Mouse (Mus musculus) lung, adult 2 months (tissue): ENCODE data around the gene Pom121. TPM values are rescaled to one million over a fixed set of nuclear protein-coding genes. Genes with fewer than 3 reads are reported as not detected.

Source experiments
- DNase-seq: peaks from one replicate; pipeline ENCODE4 v3.0.0; 2022
- H3K4me1 ChIP-seq: fragments of 200-500 bp; 2 replicates; pipeline ENCODE4 v1.6.1; 2011; ENCODE audit warnings: low read length; ENCODE audit not compliant: control insufficient read depth, insufficient read depth
- H3K4me3 ChIP-seq: fragments of 200-500 bp; replicated peaks from 2 replicates; pipeline ENCODE3; 2011; ENCODE audit warnings: low read depth, mild to moderate bottlenecking, control low read depth, low read length; ENCODE audit errors: extremely low read depth
- CTCF ChIP-seq: fragments of 200-500 bp; IDR thresholded peaks from 2 replicates; pipeline ENCODE4 v1.5.1; 2011; ENCODE audit warnings: mild to moderate bottlenecking, low read length, control low read depth; ENCODE audit not compliant: insufficient read depth
- POLR2A ChIP-seq: fragments of 200-500 bp; IDR thresholded peaks from 2 replicates; pipeline ENCODE4 v1.6.1; 2011; ENCODE audit warnings: low read depth, mild to moderate bottlenecking, control low read depth, low read length, borderline replicate concordance; ENCODE audit errors: extremely low read depth
- WGBS: fragments of 180-500 bp; shearing (Covaris S2); methylation state at CpG from one replicate; pipeline ENCODE4 v1.1.7; 2018; 5-methylcytosine and 5-hydroxymethylcytosine counted together
- polyA plus RNA-seq: library from polyadenylated mRNA; depleted of rRNA; stranded (reverse); fragments of >200 nt; gene quantifications from 2 replicates; pipeline ENCODE4 v1.2.3, GENCODE M21; 2012

Gene Pom121
- polyA plus RNA-seq, 1 experiment, result 19.0 TPM

DNA sequence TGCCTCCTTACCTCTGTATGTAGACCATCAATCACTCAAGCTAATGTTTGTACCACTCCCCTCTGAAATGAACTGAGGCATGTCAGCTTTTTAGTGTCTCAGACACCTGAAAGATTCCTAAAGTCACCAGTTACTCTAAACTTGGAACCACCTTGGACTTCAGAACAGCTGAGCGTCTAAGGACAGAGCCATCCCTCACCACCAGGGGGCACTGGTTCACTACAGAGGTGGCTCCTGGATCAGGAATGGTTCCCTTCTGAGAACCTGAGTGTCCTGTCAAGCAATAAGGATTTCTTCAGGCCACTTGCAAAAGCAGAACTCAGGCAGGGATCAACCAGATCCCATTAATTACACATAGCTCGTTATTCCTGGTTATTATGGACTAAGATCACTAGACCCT, 5.9 kb upstream of the Pom121 start:
- no peak overlapping the region for H3K4me3 ChIP-seq
- DNase-seq, result peak; percentile 70
- WGBS, result 7% methylated on average over 2 of the region's 2 CpGs
- TF ChIP-seq POLR2A (no peak), CTCF (peak; percentile 99)
- H3K4me1 ChIP-seq, result no peaks in the 10 kb centered on the region

DNA sequence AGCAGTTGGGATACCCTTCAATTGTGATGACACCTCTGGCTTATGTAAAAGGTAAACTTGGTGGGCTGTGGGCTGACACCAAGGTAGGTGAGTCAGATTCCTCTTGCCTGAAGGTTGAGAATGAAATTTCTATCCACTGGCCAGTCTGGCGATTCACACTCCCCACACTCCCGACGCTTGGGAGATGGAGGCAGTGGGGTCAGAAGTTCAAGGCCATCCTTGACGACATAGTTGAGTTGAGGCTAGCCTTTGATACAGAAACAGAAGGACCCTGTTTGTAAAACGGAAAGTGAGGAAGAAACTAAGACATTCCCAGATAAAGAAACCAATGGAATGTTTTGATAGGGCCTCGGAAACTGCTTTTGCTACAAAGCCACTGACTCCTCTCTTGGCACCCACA, 5.0 kb upstream of the Pom121 start:
- no peaks in the 10 kb centered on the region for H3K4me1 ChIP-seq
- TF ChIP-seq CTCF, result no peak
- no peak for TF ChIP-seq POLR2A
- DNase-seq, result no peak
- H3K4me3 ChIP-seq, result no peak overlapping the region
- 49% methylated on average over 6 of the region's 6 CpGs for WGBS

DNA sequence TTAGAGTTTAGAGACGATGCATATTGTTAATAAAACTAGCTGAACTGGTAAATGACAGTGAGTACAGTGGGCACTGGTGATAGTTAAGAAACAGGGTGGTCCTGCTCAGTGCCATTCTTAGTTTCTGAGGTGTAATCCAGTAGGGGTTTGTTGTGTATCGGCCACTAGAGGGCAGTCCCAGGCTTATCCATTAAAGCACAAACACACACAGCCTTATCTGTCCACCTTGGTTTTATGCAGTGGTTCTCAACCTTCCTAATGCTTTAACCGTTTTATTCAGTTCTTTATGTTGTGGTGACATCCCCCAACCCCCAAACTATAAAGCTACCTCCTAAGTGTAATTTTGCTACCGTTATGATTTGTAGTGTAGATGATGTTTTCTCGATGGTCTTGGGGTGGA, 1.5 kb upstream of the Pom121 start:
- 0 out of 2 replicates have a peak, but pooled peaks have one; percentile 23 for TF ChIP-seq CTCF
- no peak for TF ChIP-seq POLR2A
- no peaks in the 10 kb centered on the region; the same call in 1 of the 2 replicates for H3K4me1 ChIP-seq
- DNase-seq, result no peak
- 47% methylated on average over 5 of the region's 5 CpGs for WGBS
- no peak overlapping the region for H3K4me3 ChIP-seq

DNA sequence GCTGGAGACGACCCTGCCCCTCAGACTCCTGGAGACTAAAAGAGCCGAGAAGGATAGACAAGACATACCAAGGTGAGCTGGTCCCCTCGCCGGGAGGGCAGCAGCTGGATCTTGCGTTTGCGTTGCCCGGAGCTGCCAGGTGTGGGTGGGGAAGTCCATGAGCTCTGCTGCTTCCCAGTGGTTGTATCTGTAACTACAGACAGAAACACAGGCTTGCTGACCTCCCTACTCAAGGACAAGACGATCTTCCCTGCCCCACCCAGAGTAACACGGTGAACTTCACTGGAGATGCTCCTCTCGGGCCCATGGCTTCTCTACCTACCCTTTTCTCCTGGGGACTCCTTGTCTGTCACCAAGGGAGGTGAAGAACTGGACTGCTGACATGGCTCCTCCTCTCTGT, 10.6 kb downstream of the Pom121 start:
- 82% methylated on average over 10 of the region's 10 CpGs for WGBS
- DNase-seq, result no peak
- TF ChIP-seq POLR2A, result no peak
- no peak for TF ChIP-seq CTCF
- Histone ChIP-seq H3K4me3 (no peak overlapping the region), H3K4me1 (no peaks in the 10 kb centered on the region)

DNA sequence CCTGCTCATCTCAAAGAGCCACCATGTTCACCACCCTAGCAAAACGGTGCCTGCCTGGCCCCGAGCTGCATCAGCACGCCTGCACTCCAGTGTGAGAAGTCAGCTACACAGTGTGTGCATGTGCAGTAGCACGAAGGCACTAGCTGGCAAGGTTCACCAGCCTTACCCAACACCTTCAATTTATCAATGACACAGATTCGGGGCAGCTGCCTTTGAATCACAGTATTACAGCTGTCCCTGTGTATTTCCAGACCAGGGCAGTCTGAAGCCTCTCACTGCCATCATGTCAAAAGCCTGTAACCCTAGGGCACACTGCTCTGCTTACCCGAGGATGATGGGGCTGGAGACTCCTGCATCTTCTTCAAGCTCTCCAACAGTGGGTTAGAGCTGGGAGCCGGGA, 11.6 kb downstream of the Pom121 start:
- Histone ChIP-seq H3K4me3 (no peak overlapping the region), H3K4me1 (no peaks in the 10 kb centered on the region)
- no peak for TF ChIP-seq POLR2A
- no peak for TF ChIP-seq CTCF
- no peak for DNase-seq
- WGBS, result 86% methylated on average over 7 of the region's 7 CpGs

DNA sequence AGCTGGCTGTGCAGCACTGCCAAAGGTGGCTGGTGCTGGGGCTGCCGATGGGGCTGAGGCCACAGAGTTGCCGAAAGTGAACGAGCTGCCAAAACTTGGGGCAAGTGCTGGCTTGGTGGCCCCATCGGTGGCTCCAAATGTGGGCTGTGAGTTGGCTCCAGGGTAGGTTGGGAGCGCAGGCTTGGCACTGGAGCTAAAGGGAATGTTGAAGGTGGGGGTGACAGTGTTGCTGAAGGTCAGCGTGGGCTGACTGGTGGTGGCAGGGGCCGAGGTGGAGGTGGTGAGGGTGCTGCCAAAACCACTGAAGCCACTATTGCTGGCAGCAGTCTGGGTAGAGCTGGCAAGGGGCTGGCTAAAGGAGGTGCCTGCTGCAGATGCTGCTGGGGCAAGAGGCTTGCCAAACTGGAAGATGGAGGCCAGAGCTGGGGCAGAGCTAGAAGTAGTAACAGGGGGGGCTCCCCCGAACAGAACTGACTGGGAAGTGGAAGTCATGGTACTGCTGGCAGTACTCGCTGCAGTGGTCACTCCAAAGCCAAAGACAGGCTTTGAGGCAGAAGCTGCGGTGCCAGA, 12.9 kb downstream of the Pom121 start:
- WGBS, result 92% methylated on average over 10 of the region's 10 CpGs
- Histone ChIP-seq H3K4me1 (no peaks in the 10 kb centered on the region), H3K4me3 (no peak overlapping the region)
- TF ChIP-seq CTCF (no peak), POLR2A (no peak)
- no peak for DNase-seq

DNA sequence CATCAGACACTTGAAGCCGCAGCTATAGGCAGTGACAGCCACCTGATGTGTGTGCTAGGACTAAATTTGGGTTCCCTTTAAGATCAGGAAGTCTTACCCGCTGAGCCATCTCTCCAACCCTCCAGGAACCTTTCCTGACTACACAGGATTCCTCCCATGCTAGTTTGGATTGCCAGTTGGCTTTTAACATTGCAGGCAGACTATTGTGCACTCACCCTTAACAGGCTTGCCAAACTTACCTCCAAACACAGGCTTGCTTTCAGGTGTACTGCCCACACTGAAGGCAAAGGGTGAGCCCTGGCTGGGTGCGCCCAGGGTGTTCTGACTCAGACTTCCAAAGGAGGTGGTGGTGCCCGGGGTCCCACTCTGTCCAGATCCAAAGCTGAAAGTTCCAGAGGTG, 13.7 kb downstream of the Pom121 start:
- TF ChIP-seq CTCF (no peak), POLR2A (no peak)
- no peak overlapping the region for H3K4me3 ChIP-seq
- no peak for DNase-seq
- 93% methylated on average over 4 of the region's 4 CpGs for WGBS
- no peaks in the 10 kb centered on the region for H3K4me1 ChIP-seq

DNA sequence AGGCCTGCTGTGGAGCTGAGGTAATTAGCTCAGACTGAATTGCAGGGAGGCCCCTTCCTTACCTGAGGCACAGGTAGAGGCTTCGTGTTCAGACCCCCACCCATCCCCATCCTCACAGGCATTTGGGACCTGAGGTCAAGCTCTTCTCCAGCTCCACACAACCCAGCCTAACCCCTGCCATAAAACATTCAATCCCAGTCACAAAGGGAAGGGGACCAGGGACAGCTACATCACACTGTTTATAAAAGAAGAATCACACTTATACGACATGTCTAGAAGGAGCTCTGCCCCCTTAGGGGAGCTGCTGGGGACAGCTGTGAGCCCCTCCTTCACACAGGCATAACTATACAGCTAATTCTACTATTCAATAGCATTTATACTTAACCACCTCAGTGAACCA, 18.0 kb downstream of the Pom121 start:
- DNase-seq, result no peak
- TF ChIP-seq POLR2A (no peak), CTCF (no peak)
- Histone ChIP-seq H3K4me3 (no peak overlapping the region), H3K4me1 (no peaks in the 10 kb centered on the region)
- WGBS, result 50% methylated on average over 2 of the region's 2 CpGs

DNA sequence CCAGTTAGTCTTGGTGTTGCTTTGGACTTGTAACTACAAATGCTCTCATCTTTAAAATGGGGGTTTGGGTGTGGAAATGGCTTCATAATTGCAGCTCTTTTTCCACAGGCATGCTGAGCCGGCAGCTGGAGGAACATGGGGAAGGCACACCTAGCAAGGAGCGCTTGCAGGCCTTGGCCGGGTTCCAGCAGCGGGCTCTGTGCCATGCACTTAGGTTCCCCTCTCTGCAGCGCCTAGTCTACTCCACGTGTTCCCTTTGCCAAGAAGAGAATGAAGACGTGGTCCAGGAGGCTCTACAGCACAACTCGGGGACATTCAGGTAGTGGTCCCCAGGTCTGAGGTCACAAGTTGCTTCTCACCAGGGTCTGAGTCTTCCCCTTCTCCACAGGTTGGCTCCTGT, 19.2 kb downstream of the Pom121 start:
- DNase-seq, result no peak
- Histone ChIP-seq H3K4me3 (no peak overlapping the region), H3K4me1 (peaks cover 3% of the 10 kb centered on the region; the same call in 1 of the 2 replicates)
- TF ChIP-seq CTCF (no peak), POLR2A (no peak)
- 40% methylated on average over 8 of the region's 8 CpGs for WGBS

DNA sequence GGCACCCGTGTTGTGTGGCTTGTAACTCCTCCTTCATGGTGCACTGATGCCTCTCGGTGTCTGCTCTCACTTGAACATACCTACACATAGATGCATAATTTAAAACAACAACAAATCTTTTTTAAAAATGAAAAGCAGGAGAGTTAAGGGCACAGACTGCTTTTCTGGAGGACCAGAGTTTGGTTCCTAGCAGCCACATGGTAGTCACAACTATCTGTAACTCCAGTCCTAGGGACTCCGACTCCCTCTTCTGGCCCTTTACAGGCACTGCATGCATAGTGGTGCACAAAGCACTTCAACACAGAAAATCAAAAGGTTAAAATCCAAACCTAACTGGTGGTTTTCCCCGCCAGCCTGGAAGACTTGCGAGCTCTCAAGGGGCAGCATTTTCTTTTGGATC, 20.7 kb downstream of the Pom121 start:
- Histone ChIP-seq H3K4me3 (no peak overlapping the region), H3K4me1 (peaks cover 3% of the 10 kb centered on the region; the same call in 1 of the 2 replicates)
- no peak for TF ChIP-seq CTCF
- no peak for TF ChIP-seq POLR2A
- DNase-seq, result no peak
- 98% methylated on average over 5 of the region's 5 CpGs for WGBS

DNA sequence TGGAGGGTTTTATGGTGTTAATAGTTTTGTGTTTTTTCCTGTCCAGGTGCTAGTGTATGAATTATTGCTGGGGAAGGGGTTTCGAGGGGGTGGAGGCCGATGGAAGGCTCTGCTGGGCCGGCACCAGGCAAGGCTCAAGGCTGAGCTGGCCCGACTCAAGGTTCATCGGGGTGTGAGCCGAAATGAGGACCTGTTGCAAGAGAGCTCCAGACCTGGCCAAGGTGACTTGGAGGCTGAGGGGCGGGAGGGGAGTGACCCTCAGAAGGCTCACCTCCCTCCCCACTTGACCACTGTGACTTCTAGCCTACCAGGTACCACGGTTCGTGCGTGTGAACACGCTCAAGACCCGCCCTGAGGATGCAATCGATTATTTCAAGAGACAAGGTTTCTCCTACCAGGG, 23.2 kb downstream of the Pom121 start:
- TF ChIP-seq POLR2A (no peak), CTCF (no peak)
- peaks cover 3% of the 10 kb centered on the region; the same call in 1 of the 2 replicates for H3K4me1 ChIP-seq
- no peak for DNase-seq
- H3K4me3 ChIP-seq, result no peak overlapping the region
- 93% methylated on average over 13 of the region's 13 CpGs for WGBS
